Mouse (Mus musculus): Measurements from ENCODE around the gene Vps13d. TPM values are rescaled to one million over a fixed set of nuclear protein-coding genes. Genes with fewer than 3 reads are reported as not detected.

Gene Vps13d
- polyA plus RNA-seq, 1 experiment from 2014 or later = 6.6 TPM

DNA sequence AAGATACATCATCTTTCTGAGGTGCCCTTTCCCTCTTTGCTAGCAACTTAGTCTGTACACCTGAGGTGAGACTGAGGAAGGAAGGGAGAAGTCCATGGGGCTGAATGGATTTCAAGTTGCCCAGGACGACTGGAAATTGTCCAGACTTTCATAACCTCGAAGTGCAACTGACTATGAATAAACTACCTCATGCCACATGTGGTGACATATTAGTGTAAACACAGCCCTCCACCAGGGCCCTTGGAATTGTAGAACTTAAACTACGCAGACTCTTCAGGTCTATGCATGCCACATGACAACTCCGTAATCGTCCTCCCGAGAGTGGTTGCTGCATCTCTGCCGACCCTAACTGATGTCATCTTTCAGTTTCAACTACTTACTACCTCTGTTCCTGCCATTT lies 122.9 kb downstream of the Vps13d start:
- TF ChIP-seq CTCF (IDR thresholded peaks at IDR 0.05; ENCODE audit: low read depth) = no peak
- no peak for TF ChIP-seq EP300 (IDR thresholded peaks at IDR 0.05; ENCODE audit: low read depth)
- Histone ChIP-seq H3K4me3 (ENCODE audit: low read depth, low read length) (no peak overlapping the region), H3K9me3 (ENCODE audit: low read length) (no peaks in the 10 kb centered on the region), H3K4me2 (ENCODE audit: low read depth, low read length) (no peak overlapping the region), H3K4me1 (ENCODE audit: insufficient read depth) (0 out of 2 replicates have a peak, but pooled peaks cover 7% of the 10 kb centered on the region), H3K9ac (replicated peaks) (no peak overlapping the region), H3K36me3 (replicated peaks; ENCODE audit: insufficient read depth, low read length) (peaks cover 60% of the 10 kb centered on the region), H3K27me3 (ENCODE audit: insufficient read depth, low read length) (no peaks in the 10 kb centered on the region), H3K27ac (ENCODE audit: low read depth) (no peak overlapping the region)
- DNase-seq (no peak), ATAC-seq (no peak)
- 79% methylated on average over 7 of the region's 7 CpGs for WGBS (ENCODE audit: insufficient replicate concordance)

DNA sequence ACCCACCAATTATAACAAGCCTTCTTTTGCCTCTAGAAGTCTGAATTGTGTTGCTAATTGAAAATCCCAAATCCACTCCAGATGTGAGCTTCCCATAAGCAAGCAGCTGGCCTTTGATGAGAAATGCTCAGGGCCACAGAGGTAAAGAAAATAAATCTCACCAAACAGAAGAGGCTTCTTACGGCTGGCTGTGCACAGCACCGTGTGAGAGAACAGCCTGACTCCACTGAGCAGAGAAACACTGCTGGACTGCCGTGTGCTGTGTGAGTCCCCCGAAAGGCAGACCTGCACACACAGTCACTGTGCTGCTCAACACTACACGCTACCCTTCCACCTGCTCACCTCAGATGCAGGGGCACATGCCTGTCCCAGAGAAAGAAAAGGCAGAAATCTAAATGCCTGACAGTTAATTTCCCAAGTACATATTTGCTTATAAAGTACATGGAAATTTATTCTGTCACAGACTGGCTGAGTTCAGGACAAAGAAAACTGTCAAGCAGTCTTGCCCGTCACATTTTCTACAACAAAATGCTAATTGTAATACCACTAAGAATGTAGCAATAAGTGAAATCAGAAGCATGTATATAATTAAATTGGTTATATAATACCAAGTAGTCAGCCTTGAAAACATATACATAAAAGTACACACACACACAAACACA lies 127.7 kb downstream of the Vps13d start:
- ATAC-seq = no peak
- H3K27ac ChIP-seq (ENCODE audit: low read depth) = no peak overlapping the region
- H3K4me1 ChIP-seq (ENCODE audit: insufficient read depth) = no peaks in the 10 kb centered on the region
- TF ChIP-seq CTCF (IDR thresholded peaks at IDR 0.05; ENCODE audit: low read depth) = no peak
- no peak for TF ChIP-seq EP300 (IDR thresholded peaks at IDR 0.05; ENCODE audit: low read depth)
- no peak for DNase-seq
- 88% methylated on average over 6 of the region's 6 CpGs for WGBS (ENCODE audit: insufficient replicate concordance)
- H3K4me2 ChIP-seq (ENCODE audit: low read depth, low read length) = no peak overlapping the region
- H3K36me3 ChIP-seq (replicated peaks; ENCODE audit: insufficient read depth, low read length) = peaks cover 81% of the 10 kb centered on the region
- H3K9me3 ChIP-seq (ENCODE audit: low read length) = no peaks in the 10 kb centered on the region
- no peaks in the 10 kb centered on the region for H3K27me3 ChIP-seq (ENCODE audit: insufficient read depth, low read length)
- H3K4me3 ChIP-seq (ENCODE audit: low read depth, low read length) = no peak overlapping the region
- no peak overlapping the region for H3K9ac ChIP-seq (replicated peaks)

GRCm38 (mm10) chr4:145066336-145067018 lies 128.3 kb downstream of the Vps13d start:
- WGBS (ENCODE audit: insufficient replicate concordance) = 79% methylated on average over 7 of the region's 7 CpGs
- H3K9me3 ChIP-seq (ENCODE audit: low read length) = no peaks in the 10 kb centered on the region
- H3K4me3 ChIP-seq (ENCODE audit: low read depth, low read length) = no peak overlapping the region
- no peak overlapping the region for H3K4me2 ChIP-seq (ENCODE audit: low read depth, low read length)
- TF ChIP-seq EP300 (IDR thresholded peaks at IDR 0.05; ENCODE audit: low read depth) (no peak), CTCF (IDR thresholded peaks at IDR 0.05; ENCODE audit: low read depth) (no peak)
- H3K9ac ChIP-seq (replicated peaks) = no peak overlapping the region
- H3K27me3 ChIP-seq (ENCODE audit: insufficient read depth, low read length) = no peaks in the 10 kb centered on the region
- H3K36me3 ChIP-seq (replicated peaks; ENCODE audit: insufficient read depth, low read length) = peaks cover 81% of the 10 kb centered on the region
- H3K27ac ChIP-seq (ENCODE audit: low read depth) = no peak overlapping the region
- ATAC-seq (no peak), DNase-seq (no peak)
- H3K4me1 ChIP-seq (ENCODE audit: insufficient read depth) = no peaks in the 10 kb centered on the region

DNA sequence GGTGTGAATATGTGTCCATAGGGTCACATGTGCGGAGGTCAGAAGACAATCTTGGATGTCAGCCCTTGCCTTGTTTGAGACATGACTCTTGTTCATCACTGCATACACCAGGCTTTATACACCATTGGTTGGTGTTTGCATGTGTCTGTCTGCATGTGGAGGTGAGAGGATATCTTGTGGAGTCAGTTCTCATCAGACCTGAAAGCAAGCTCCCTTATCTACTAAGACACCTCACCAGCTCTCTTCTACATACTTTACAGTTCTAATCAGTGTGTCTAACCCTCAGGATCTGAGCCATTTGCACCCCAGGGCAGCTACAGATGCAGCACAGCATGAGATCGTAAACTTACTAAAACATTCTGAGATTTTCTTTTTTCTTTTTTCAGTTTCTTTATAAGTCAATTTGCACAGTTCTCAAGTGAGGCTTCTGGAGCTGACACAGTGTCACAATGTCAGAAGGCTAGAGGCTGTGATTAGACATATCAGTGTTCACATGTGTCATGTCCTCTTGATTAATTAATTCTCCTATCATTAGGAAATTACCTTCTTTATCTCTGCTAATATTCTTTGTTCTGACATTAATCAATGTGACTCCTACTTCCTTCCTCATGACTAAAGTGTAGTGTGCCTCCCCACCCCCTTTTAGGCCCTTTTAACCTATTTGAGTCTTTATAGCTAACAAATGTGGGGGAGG lies 135.9 kb downstream of the Vps13d start:
- no peaks in the 10 kb centered on the region for H3K27me3 ChIP-seq (ENCODE audit: insufficient read depth, low read length)
- no peak overlapping the region for H3K9ac ChIP-seq (replicated peaks)
- no peak for TF ChIP-seq CTCF (IDR thresholded peaks at IDR 0.05; ENCODE audit: low read depth)
- no peak for TF ChIP-seq EP300 (IDR thresholded peaks at IDR 0.05; ENCODE audit: low read depth)
- H3K9me3 ChIP-seq (ENCODE audit: low read length) = no peaks in the 10 kb centered on the region
- H3K4me1 ChIP-seq (ENCODE audit: insufficient read depth) = no peaks in the 10 kb centered on the region
- no peak overlapping the region for H3K4me2 ChIP-seq (ENCODE audit: low read depth, low read length)
- DNase-seq (no peak), ATAC-seq (no peak)
- WGBS (ENCODE audit: insufficient replicate concordance) = 86% methylated on average over 2 of the region's 2 CpGs
- H3K36me3 ChIP-seq (replicated peaks; ENCODE audit: insufficient read depth, low read length) = peaks cover 67% of the 10 kb centered on the region
- no peak overlapping the region for H3K4me3 ChIP-seq (ENCODE audit: low read depth, low read length)
- no peak overlapping the region for H3K27ac ChIP-seq (ENCODE audit: low read depth)

DNA sequence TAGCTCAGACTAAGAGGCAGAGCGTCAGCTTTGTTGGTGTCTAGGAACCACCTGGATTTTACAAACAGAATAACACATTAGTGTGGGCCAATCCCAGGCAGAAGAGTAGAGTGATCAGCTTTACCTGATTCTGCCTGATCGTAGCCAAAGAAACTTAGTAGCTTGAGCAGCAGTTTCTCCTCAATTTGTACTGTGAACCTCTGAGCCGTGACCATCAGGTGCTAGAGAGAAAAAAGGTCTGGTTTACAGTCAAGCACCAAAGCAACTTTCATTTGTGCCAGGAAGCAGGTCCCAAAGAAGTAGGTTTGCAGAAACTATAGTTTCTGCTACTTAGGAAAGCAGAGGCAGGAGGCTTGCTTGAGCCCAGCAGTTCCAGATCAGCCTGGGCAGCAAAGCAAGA lies 138.5 kb downstream of the Vps13d start:
- WGBS (ENCODE audit: insufficient replicate concordance) = 89% methylated on average over 3 of the region's 3 CpGs
- Histone ChIP-seq H3K4me2 (ENCODE audit: low read depth, low read length) (no peak overlapping the region), H3K9ac (replicated peaks) (no peak overlapping the region), H3K9me3 (ENCODE audit: low read length) (no peaks in the 10 kb centered on the region), H3K36me3 (replicated peaks; ENCODE audit: insufficient read depth, low read length) (peaks cover 65% of the 10 kb centered on the region), H3K4me3 (ENCODE audit: low read depth, low read length) (no peak overlapping the region), H3K27me3 (ENCODE audit: insufficient read depth, low read length) (no peaks in the 10 kb centered on the region), H3K27ac (ENCODE audit: low read depth) (no peak overlapping the region), H3K4me1 (ENCODE audit: insufficient read depth) (peaks cover 13% of the 10 kb centered on the region)
- DNase-seq (no peak), ATAC-seq (no peak)
- TF ChIP-seq EP300 (IDR thresholded peaks at IDR 0.05; ENCODE audit: low read depth) (no peak), CTCF (IDR thresholded peaks at IDR 0.05; ENCODE audit: low read depth) (no peak)

DNA sequence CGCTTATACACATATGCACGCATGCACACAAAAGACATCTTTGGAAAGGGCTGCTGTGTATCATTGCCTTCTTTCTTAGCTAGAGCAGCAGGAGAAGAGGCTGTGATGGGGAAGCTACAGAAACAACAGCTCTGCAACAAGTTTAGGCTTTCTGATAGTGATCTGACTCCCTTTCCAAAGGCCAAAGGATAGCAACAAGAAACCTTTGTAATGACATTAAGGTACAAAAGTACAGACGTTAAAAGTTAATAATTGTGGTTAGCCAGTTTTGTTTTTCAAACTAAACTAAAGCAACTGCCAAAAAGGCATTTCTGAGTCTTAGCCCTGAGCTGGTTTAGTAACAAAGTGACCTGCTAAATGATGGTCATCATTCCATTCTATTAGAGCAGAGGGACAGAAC lies 139.0 kb downstream of the Vps13d start:
- Histone ChIP-seq H3K9ac (replicated peaks) (no peak overlapping the region), H3K36me3 (replicated peaks; ENCODE audit: insufficient read depth, low read length) (peaks cover 61% of the 10 kb centered on the region)
- WGBS (ENCODE audit: insufficient replicate concordance) = 70% methylated on average over 3 of the region's 3 CpGs

More for the DNA sequence above, 139.0 kb downstream of the Vps13d start:
- Histone ChIP-seq H3K27ac (ENCODE audit: low read depth) (no peak overlapping the region), H3K27me3 (ENCODE audit: insufficient read depth, low read length) (no peaks in the 10 kb centered on the region), H3K4me3 (ENCODE audit: low read depth, low read length) (no peak overlapping the region), H3K9me3 (ENCODE audit: low read length) (no peaks in the 10 kb centered on the region), H3K4me1 (ENCODE audit: insufficient read depth) (peaks cover 13% of the 10 kb centered on the region), H3K4me2 (ENCODE audit: low read depth, low read length) (no peak overlapping the region)
- DNase-seq (no peak), ATAC-seq (no peak)
- TF ChIP-seq EP300 (IDR thresholded peaks at IDR 0.05; ENCODE audit: low read depth) (no peak), CTCF (IDR thresholded peaks at IDR 0.05; ENCODE audit: low read depth) (no peak)
